Mouse (Mus musculus): ENCODE measurements around the gene Gm4201.
"Not testable (repeated sequence)": the region's sequence is repeated elsewhere in the genome, so short reads cannot be mapped to it uniquely, and the experiment has no call there.

DNA sequence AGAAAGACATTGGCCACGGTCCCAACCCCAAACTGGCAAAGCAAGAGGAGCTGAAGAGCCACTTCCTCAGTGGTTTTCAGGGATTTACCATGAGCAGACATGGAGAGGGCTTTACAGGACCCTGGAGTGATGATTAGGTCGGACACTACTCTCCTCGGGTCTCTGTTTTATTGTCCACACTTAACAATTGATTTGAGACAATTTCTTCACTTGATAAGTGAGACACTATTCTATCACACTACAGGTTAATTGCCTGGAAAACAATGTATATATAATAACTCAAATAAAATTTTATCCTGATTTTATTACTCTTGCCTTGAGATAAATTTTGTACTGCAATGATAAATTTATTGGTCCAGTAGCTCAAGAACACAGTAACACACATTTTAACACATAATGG, at the start of gene Gm4201:
- TF ChIP-seq POLR2A (IDR thresholded peaks at IDR 0.05; ENCODE audit: control insufficient read depth, low read depth, low read length); CTCF (IDR thresholded peaks at IDR 0.05; ENCODE audit: control insufficient read depth, insufficient read depth, insufficient replicate concordance, low read depth, low read length): not testable (repeated sequence)

All from testis, adult 2 months (tissue).